In genomic region chr17:34627093-34627942, GRCm38 (mm10) we compare ENCODE assay signal across 8 mouse cellular contexts. TPM values are rescaled to one million over a fixed set of nuclear protein-coding genes. Genes with fewer than 3 reads are reported as not detected.
DNase-seq lines count a peak whose midpoint lies in the region; ATAC-seq lines count a peak whose summit lies in the region.

No protein-coding gene starts in this region.

- ATAC-seq in intestine, embryonic 14.5 days (replicated peaks; ENCODE audit: low FRiP score, low TSS enrichment, low read depth): peak; percentile 73

- H3K4me3 ChIP-seq in intestine, embryonic 14.5 days (ENCODE audit: low read depth, low read length): peak overlapping the region; percentile 71

- H3K27ac ChIP-seq in intestine, embryonic 14.5 days (ENCODE audit: low read depth): peak overlapping the region; percentile 95

- H3K9me3 ChIP-seq in intestine, embryonic 14.5 days (ENCODE audit: control insufficient read depth, low read length): no peaks in the 10 kb centered on the region

- intact Hi-C loops in gastrocnemius, postnatal 36 days (cut with DNase I): no loop called here
- intact Hi-C loops in left cerebral cortex, postnatal 36 days (cut with DNase I): loop anchor here (5.0 kb wide), 1 partner anchor 270 kb away; the partner anchor contains the start of genes C2 and Ehmt2

- peaks cover 31% of the 10 kb centered on the region for H3K27me3 ChIP-seq in intestine, embryonic 14.5 days (replicated peaks; ENCODE audit: control insufficient read depth, insufficient read depth, low read length)

- peak overlapping the region; percentile 70 for H3K9ac ChIP-seq in intestine, embryonic 14.5 days (ENCODE audit: low read length)

- WGBS in intestine, embryonic 14.5 days: under 1% methylated on average over 41 of the region's 45 CpGs

- peak; percentile 89 for DNase-seq in adrenal gland, adult 8-10 months
- DNase-seq in embryo, embryonic 9.5 days (ENCODE audit: extremely low spot score): peak; percentile 92
- DNase-seq in gastrocnemius, postnatal 36 days: peak; percentile 75 to 79
- peak; percentile 93 for DNase-seq in intestine, embryonic 14.5 days (ENCODE audit: low spot score)
- DNase-seq in left cerebral cortex, postnatal 36 days (ENCODE audit: low spot score in 2 of 2): peak; percentile 85 to 86
- DNase-seq in mesoderm, embryonic 11.5 days (ENCODE audit: low read depth, low spot score): peak; percentile 94
- DNase-seq in right cerebral cortex, postnatal 25 days: peak; percentile 89
- peak; percentile 84 to 85 for DNase-seq in urinary bladder, postnatal 4 days (ENCODE audit: low spot score in 2 of 2)

- H3K4me2 ChIP-seq in intestine, embryonic 14.5 days (ENCODE audit: low read length): peak overlapping the region; percentile 76

- peaks cover 45% of the 10 kb centered on the region for H3K4me1 ChIP-seq in intestine, embryonic 14.5 days (replicated peaks; ENCODE audit: control insufficient read depth, insufficient read depth, low read length)

- peaks cover 19% of the 10 kb centered on the region for H3K36me3 ChIP-seq in intestine, embryonic 14.5 days (ENCODE audit: control insufficient read depth, insufficient read depth, low read length)

RNA-seq across cellular contexts. Expression of gene Ppt2, which starts 1.0 kb away (rescaled TPM):
- total RNA-seq in adrenal gland, adult 8-10 months (2022): 10 to 100 TPM; 59.2 to 70.5 (median 64.3) TPM
- 10 to 100 TPM; 36.2 to 40.0 TPM for total RNA-seq in gastrocnemius, postnatal 36 days (2021)
- 34.8 and 35.1 TPM in 2 replicates for polyA plus RNA-seq in intestine, embryonic 14.5 days (2014; fragmentation: Nextera tagmentation; extraction: Ambion mirVana)
- total RNA-seq in left cerebral cortex, postnatal 36 days (2021): 10 to 100 TPM; 37.2 to 47.1 TPM

RNA-seq across cellular contexts. Expression of gene Prrt1, which starts 2.0 kb away (rescaled TPM):
- 10 to 100 TPM in 3 of 4 experiments, 1 to 10 TPM in 1; 7.0 to 36.3 (median 20.6) TPM for total RNA-seq in adrenal gland, adult 8-10 months (2022)
- total RNA-seq in gastrocnemius, postnatal 36 days (2021): 1 to 10 TPM in 1 of 2 experiments, under 1 TPM in 1; 0.35 to 1.5 TPM
- 0.46 and 0.53 TPM in 2 replicates for polyA plus RNA-seq in intestine, embryonic 14.5 days (2014; fragmentation: Nextera tagmentation; extraction: Ambion mirVana)
- 100 to 1,000 TPM; 148 to 168 TPM for total RNA-seq in left cerebral cortex, postnatal 36 days (2021)

RNA-seq across cellular contexts. Expression of gene Egfl8, which starts 11.5 kb away (rescaled TPM):
- 1 to 10 TPM; 1.7 to 3.5 (median 1.9) TPM for total RNA-seq in adrenal gland, adult 8-10 months (2022)
- total RNA-seq in gastrocnemius, postnatal 36 days (2021): 1 to 10 TPM; 1.3 to 2.6 TPM
- 2.4 and 2.8 TPM in 2 replicates for polyA plus RNA-seq in intestine, embryonic 14.5 days (2014; fragmentation: Nextera tagmentation; extraction: Ambion mirVana)
- total RNA-seq in left cerebral cortex, postnatal 36 days (2021): 1 to 10 TPM; 2.7 to 3.3 TPM

RNA-seq across cellular contexts. Expression of gene Fkbpl, which starts 17.2 kb away (rescaled TPM):
- total RNA-seq in adrenal gland, adult 8-10 months (2022): 10 to 100 TPM; 13.0 to 15.5 (median 15.1) TPM
- 1 to 10 TPM; 6.0 to 8.2 TPM for total RNA-seq in gastrocnemius, postnatal 36 days (2021)
- 10.8 and 13.0 TPM in 2 replicates for polyA plus RNA-seq in intestine, embryonic 14.5 days (2014; fragmentation: Nextera tagmentation; extraction: Ambion mirVana)
- 10 to 100 TPM; 12.3 to 14.1 TPM for total RNA-seq in left cerebral cortex, postnatal 36 days (2021)

RNA-seq across cellular contexts. Expression of gene Atf6b, which starts 19.6 kb away (rescaled TPM):
- 10 to 100 TPM; 47.1 to 56.6 (median 51.1) TPM for total RNA-seq in adrenal gland, adult 8-10 months (2022)
- 1 to 10 TPM; 5.7 to 6.6 TPM for total RNA-seq in gastrocnemius, postnatal 36 days (2021)
- polyA plus RNA-seq in intestine, embryonic 14.5 days (2014; fragmentation: Nextera tagmentation; extraction: Ambion mirVana): 59.8 and 62.2 TPM in 2 replicates
- total RNA-seq in left cerebral cortex, postnatal 36 days (2021): 10 to 100 TPM; 63.9 to 66.4 TPM

Comparison
In these comparisons a context has a peak if more than half of its experiments do, and no peak if none do; other contexts are left out.
1. Peak in every context shown above with its lines: DNase-seq, ATAC-seq, H3K4me3 ChIP-seq and H3K27ac ChIP-seq.